Mouse (Mus musculus) layer of hippocampus, adult 11-12 months (tissue): ENCODE measurements at regions not wholly inside any gene's neighbourhood (a gene's known extent, or its start where the extent isn't known, plus 50 kb on each side); places are given as distances from the start of the nearest gene placed in this dataset.

ENCODE experiments used
- DNase-seq: peaks from one replicate; pipeline ENCODE4 v3.0.0; 2022; ENCODE audit warnings: low spot score

GRCm38 (mm10) chr19:60032667-60033066 lies 89.2 kb upstream of the Rab11fip2 start:
- DNase-seq = no peak

GRCm38 (mm10) chr19:60030212-60030788 lies 86.8 kb upstream of the Rab11fip2 start:
- no peak for DNase-seq

- no peak for DNase-seq
Observed at GRCm38 (mm10) chr19:60029720-60030119, 86.3 kb upstream of the Rab11fip2 start.

- DNase-seq = no peak
Observed at GRCm38 (mm10) chr19:60015614-60016300, 72.3 kb upstream of the Rab11fip2 start.

- no peak for DNase-seq
Observed at GRCm38 (mm10) chr19:59995557-59995956, 52.1 kb upstream of the Rab11fip2 start.
